Mouse (Mus musculus): Measurements from ENCODE around the gene Olfr1393. TPM values are rescaled to one million over a fixed set of nuclear protein-coding genes. Genes with fewer than 3 reads are reported as not detected.
A peak's percentile ranks its signal among the peaks of the same experiment; 100 is the strongest.

Olfr1393 gene
- total RNA-seq (2018; cell fraction: chromatin; rRNA removed), result 1 to 10 TPM in 10 of 26 experiments, under 1 TPM in 11, not detected in 5; 0.29 to 1.9 (median 0.99) TPM
- under 1 TPM in 11 of 26 experiments, not detected in 15; 0.04 to 0.20 (median 0.11) TPM for total RNA-seq (2018; cell fraction: cytosol; rRNA removed)
- total RNA-seq (2018; cell fraction: nucleus; rRNA removed), result 1 to 10 TPM in 9 of 26 experiments, under 1 TPM in 16, not detected in 1; 0.17 to 2.3 (median 0.68) TPM
- polyA plus RNA-seq (2018), result not detected in 3 replicates

GRCm38 (mm10) chr11:49278222-49278621 lies at the start of gene Olfr1393:
Gene Olfr1393 (plus strand): TSS chr11:49278304.
- no peak within 1 kb of the TSS for H3K27ac ChIP-seq
- H3K4me3 ChIP-seq (ENCODE audit: inconsistent target), result no peak within 1 kb of the TSS
- no peaks in the 10 kb centered on the region for H3K79me2 ChIP-seq (ENCODE audit: inconsistent target)
- H3K36me3 ChIP-seq (ENCODE audit: inconsistent target), result no peaks in the 10 kb centered on the region
- WGBS (ENCODE audit: missing documents), result 82% methylated on average over 3 of the region's 3 CpGs

- Histone ChIP-seq H3K79me2 (ENCODE audit: inconsistent target) (no peaks in the 10 kb centered on the region), H3K4me3 (ENCODE audit: inconsistent target) (no peak overlapping the region), H3K27ac (no peak overlapping the region), H3K36me3 (ENCODE audit: inconsistent target) (no peaks in the 10 kb centered on the region)
- WGBS (ENCODE audit: missing documents), result 87% methylated on average over 3 of the region's 3 CpGs
Observed at GRCm38 (mm10) chr11:49232781-49233180, 45.3 kb upstream of the Olfr1393 start.

- Histone ChIP-seq H3K4me3 (ENCODE audit: inconsistent target) (no peak overlapping the region), H3K79me2 (ENCODE audit: inconsistent target) (no peaks in the 10 kb centered on the region), H3K27ac (no peak overlapping the region), H3K36me3 (ENCODE audit: inconsistent target) (no peaks in the 10 kb centered on the region)
- WGBS (ENCODE audit: missing documents), result 33% methylated on average over 1 of the region's 3 CpGs
Observed at GRCm38 (mm10) chr11:49235459-49236207, 42.5 kb upstream of the Olfr1393 start.

GRCm38 (mm10) chr11:49236891-49237290 lies 41.2 kb upstream of the Olfr1393 start:
- Histone ChIP-seq H3K4me3 (ENCODE audit: inconsistent target) (no peak overlapping the region), H3K79me2 (ENCODE audit: inconsistent target) (no peaks in the 10 kb centered on the region), H3K36me3 (ENCODE audit: inconsistent target) (no peaks in the 10 kb centered on the region), H3K27ac (peak overlapping the region; percentile 56)
- 100% methylated on average over 1 of the region's 1 CpGs for WGBS (ENCODE audit: missing documents)

GRCm38 (mm10) chr11:49237532-49237931 lies 40.6 kb upstream of the Olfr1393 start:
- Histone ChIP-seq H3K36me3 (ENCODE audit: inconsistent target) (no peaks in the 10 kb centered on the region), H3K79me2 (ENCODE audit: inconsistent target) (no peaks in the 10 kb centered on the region), H3K27ac (peak overlapping the region; percentile 56), H3K4me3 (ENCODE audit: inconsistent target) (no peak overlapping the region)
- WGBS (ENCODE audit: missing documents), result 33% methylated on average over 2 of the region's 2 CpGs

- Histone ChIP-seq H3K36me3 (ENCODE audit: inconsistent target) (no peaks in the 10 kb centered on the region), H3K79me2 (ENCODE audit: inconsistent target) (no peaks in the 10 kb centered on the region; the same call in 1 of the 2 replicates), H3K27ac (no peak overlapping the region), H3K4me3 (ENCODE audit: inconsistent target) (no peak overlapping the region)
- WGBS (ENCODE audit: missing documents), result 100% methylated on average over 1 of the region's 1 CpGs
Observed at GRCm38 (mm10) chr11:49240310-49240709, 37.8 kb upstream of the Olfr1393 start.

GRCm38 (mm10) chr11:49240874-49241273 lies 37.2 kb upstream of the Olfr1393 start:
- Histone ChIP-seq H3K4me3 (ENCODE audit: inconsistent target) (no peak overlapping the region), H3K36me3 (ENCODE audit: inconsistent target) (no peaks in the 10 kb centered on the region), H3K27ac (no peak overlapping the region), H3K79me2 (ENCODE audit: inconsistent target) (no peaks in the 10 kb centered on the region; the same call in 1 of the 2 replicates)
- 54% methylated on average over 4 of the region's 4 CpGs for WGBS (ENCODE audit: missing documents)

- Histone ChIP-seq H3K27ac (no peak overlapping the region), H3K36me3 (ENCODE audit: inconsistent target) (no peaks in the 10 kb centered on the region), H3K79me2 (ENCODE audit: inconsistent target) (peaks cover 4% of the 10 kb centered on the region), H3K4me3 (ENCODE audit: inconsistent target) (no peak overlapping the region)
- WGBS (ENCODE audit: missing documents), result 14% methylated on average over 1 of the region's 1 CpGs
Observed at GRCm38 (mm10) chr11:49241471-49241870, 36.6 kb upstream of the Olfr1393 start.

GRCm38 (mm10) chr11:49242944-49243626 lies 35.0 kb upstream of the Olfr1393 start:
- Histone ChIP-seq H3K36me3 (ENCODE audit: inconsistent target) (no peaks in the 10 kb centered on the region), H3K27ac (peak overlapping the region; percentile 72), H3K79me2 (ENCODE audit: inconsistent target) (peaks cover 20% of the 10 kb centered on the region), H3K4me3 (ENCODE audit: inconsistent target) (peak overlapping the region; percentile 56)
- 21% methylated on average over 11 of the region's 11 CpGs for WGBS (ENCODE audit: missing documents)

- 0% methylated on average over 37 of the region's 60 CpGs for WGBS (ENCODE audit: missing documents)
- H3K27ac ChIP-seq, result peak within 1 kb of the TSS; percentile 83
- H3K79me2 ChIP-seq (ENCODE audit: inconsistent target), result peaks cover 26% of the 10 kb centered on the region
Observed at GRCm38 (mm10) chr11:49243727-49244594, 34.1 kb upstream of the Olfr1393 start, which contains the start of gene Mgat1. Gene Mgat1 (plus strand): TSS chr11:49244191.

GRCm38 (mm10) chr11:49244595-49244930 lies 33.5 kb upstream of the Olfr1393 start:
- Histone ChIP-seq H3K36me3 (ENCODE audit: inconsistent target) (no peaks in the 10 kb centered on the region), H3K79me2 (ENCODE audit: inconsistent target) (peaks cover 32% of the 10 kb centered on the region), H3K27ac (peak overlapping the region; percentile 83), H3K4me3 (ENCODE audit: inconsistent target) (peak overlapping the region; percentile 44)
- 2% methylated on average over 4 of the region's 4 CpGs for WGBS (ENCODE audit: missing documents)

More at GRCm38 (mm10) chr11:49243727-49244594, 34.1 kb upstream of the Olfr1393 start, which contains the start of gene Mgat1:
- Histone ChIP-seq H3K36me3 (ENCODE audit: inconsistent target) (no peaks in the 10 kb centered on the region), H3K4me3 (ENCODE audit: inconsistent target) (peak within 1 kb of the TSS; percentile 56)

- H3K79me2 ChIP-seq (ENCODE audit: inconsistent target), result peaks cover 34% of the 10 kb centered on the region
Observed at GRCm38 (mm10) chr11:49245176-49245575, 32.9 kb upstream of the Olfr1393 start.

GRCm38 (mm10) chr11:49245634-49246415 lies 32.3 kb upstream of the Olfr1393 start:
- H3K4me3 ChIP-seq (ENCODE audit: inconsistent target), result peak overlapping the region; percentile 44
- whole genome bisulfite sequencing (ENCODE audit: missing documents), result 9% methylated on average over 12 of the region's 12 CpGs

More at GRCm38 (mm10) chr11:49245176-49245575, 32.9 kb upstream of the Olfr1393 start:
- H3K27ac ChIP-seq, result peak overlapping the region; percentile 83
- H3K36me3 ChIP-seq (ENCODE audit: inconsistent target), result no peaks in the 10 kb centered on the region
- peak overlapping the region; percentile 44 for H3K4me3 ChIP-seq (ENCODE audit: inconsistent target)
- WGBS (ENCODE audit: missing documents), result 29% methylated on average over 5 of the region's 7 CpGs

More at GRCm38 (mm10) chr11:49245634-49246415, 32.3 kb upstream of the Olfr1393 start:
- H3K27ac ChIP-seq, result peak overlapping the region; percentile 83
- H3K36me3 ChIP-seq (ENCODE audit: inconsistent target), result no peaks in the 10 kb centered on the region
- peaks cover 36% of the 10 kb centered on the region for H3K79me2 ChIP-seq (ENCODE audit: inconsistent target)

All from macrophage (primary cell).